Mouse (Mus musculus): Measurements from ENCODE around the gene Mpp3. TPM values are rescaled to one million over a fixed set of nuclear protein-coding genes. Genes with fewer than 3 reads are reported as not detected.
A peak's percentile ranks its signal among the peaks of the same experiment; 100 is the strongest.

Mpp3 gene
- total RNA-seq, 2 experiments from 2014 or later = 1.4 to 1.5 TPM

DNA sequence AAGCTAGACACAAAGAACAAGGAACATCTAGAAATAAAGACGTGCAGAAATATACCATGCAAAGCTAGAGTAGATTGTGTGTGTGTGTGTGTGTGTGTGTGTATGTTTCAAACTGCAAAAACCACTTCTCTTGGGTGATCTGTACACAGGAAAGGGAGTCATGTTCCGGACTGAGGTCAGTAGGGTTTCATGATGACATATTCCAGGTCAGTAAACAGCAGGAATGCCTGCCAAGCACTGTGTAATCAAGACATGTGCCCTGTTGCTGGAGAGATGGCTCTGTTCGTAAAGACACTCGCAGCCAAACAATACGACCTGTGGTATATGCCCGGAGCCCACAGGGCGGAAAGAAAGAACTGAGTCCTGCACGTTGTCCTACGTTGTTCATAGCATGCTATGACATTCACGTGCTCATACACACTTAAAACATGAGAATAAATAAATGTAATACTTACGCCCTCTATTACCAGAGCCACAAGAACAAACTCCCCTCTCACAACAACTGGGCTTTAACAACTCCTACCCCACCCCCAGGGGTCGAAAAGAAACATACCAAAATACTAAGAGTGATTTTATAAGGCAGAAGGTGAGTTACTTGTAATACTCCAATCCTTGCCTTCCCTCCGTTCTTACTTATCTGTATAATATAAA is 11.4 kb upstream of the Mpp3 start:
- peak; percentile 40 to 47 for DNase-seq

DNA sequence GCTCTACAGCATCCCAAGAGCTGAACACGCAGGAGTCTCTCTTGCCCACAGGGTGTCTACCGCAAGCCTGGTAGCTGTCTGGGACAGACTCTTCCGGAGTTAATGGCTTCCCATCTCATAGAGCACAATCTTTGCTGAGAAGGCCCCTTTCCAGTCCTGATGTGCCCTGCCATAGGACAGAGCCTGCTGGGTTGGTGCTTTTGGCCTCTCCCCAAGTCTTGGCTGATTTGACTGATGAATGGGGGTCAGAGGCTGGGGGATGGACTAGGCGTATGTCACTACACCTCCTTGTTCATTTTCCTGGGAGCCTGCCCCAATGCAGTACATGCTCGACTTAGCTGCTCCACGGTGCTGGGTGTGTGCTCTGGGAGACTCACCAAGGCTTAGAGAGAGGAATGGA is 9.5 kb upstream of the Mpp3 start:
- DNase-seq = no peak

DNA sequence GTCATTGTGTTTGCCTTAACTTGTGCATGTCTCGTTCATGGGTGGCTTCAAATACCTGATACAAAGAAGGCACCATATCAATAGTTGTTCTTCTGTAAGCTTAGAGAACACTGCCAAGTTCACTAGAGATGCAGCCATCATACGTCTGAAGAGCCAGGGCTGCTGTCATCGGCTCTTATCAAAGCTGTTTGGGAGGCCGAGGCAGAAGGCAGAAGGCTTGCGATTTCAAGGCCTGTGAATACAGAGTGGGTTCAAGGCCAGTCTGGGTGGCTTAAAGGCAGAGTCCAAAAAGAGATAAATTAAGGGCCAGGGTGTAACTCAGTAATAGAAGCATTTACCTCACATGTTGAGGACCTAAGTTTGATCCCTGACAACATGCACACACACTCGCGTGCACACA is 8.1 kb upstream of the Mpp3 start:
- DNase-seq = no peak

DNA sequence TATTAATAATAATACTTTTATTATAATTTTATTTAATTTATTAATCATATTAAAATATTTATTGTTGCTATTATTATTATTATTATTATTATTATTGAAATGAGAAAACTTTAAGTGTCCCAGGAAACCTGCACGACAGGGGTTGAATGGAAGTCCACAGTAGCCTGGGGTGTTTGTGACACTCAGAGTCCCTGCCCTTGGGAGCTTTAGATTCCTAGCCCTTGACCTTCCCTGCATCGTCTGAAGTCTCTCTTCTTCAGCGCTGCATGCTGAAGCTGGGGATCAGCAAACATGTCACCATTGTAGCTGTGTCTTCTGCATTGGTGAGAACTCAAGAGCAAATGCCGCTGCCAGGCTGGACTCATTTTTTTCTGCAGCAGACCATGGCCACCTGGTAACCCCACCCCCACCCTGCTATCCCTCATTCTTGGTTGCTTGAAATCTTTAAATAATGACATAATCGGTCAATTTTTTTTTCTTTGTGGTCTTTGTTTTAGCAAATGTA is 7.2 kb upstream of the Mpp3 start:
- no peak for DNase-seq

DNA sequence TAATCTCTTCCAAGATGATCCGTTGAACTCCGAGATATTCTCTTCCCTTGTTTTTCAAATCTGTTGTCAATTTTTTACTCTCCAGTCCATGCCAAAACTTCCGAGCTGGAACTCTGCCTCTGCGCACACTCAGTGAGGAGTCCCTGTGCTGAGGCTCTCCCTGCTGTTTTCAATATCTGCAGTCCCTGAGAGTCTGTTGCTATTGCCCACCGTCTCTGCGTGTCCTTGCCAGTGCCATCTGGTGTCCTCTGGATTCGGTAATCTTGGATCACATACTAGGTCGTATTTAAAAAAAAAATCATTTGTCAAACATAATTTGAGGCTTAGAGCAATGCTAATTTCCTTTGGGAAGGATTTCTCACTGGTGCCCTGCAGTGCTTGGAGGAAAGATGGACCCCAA is 6.6 kb upstream of the Mpp3 start:
- no peak for DNase-seq

DNA sequence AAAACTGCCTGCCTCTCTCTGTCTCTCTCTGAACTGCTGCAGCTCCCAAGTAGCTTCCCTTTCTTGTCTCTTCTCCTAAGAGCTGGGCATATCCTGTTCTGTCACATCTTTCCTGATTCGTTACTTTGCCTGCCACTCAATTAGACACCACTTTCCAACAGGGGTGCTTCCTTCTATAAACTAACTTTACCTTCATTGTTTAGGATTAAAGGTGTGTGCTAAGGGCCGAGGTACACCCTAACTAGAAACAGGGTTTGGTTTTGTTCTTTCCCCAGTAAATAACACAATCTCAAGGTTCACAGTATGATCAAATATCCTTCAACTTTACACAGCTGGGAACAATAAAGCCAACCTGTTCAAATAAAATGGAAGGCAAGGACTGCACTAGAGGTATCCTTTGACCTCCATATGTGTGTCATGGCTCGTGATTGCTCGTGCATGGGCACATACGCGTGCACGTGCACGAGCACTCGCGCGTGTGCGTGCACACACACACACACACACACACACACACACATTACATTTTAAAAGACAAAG is 4.9 kb upstream of the Mpp3 start:
- DNase-seq = no peak

DNA sequence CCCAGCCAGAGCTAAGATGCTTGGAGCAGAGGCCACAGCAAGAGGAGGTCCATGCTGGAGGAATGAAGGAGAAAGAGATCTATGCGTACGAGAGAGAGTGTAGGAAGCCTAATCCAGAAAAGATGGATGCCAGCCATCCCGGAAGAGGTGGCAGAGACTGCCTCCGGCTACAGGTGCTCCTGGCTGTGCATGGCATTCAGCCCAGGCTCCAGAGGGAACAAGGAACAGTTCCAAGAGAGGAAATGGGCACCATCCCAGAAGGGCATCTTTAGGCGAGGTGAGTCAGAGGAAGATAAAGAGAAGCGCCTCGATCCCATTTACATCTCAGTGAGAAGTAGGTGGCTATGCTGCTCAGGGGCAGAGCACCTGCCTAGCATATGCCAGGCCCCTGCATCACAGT is 2.9 kb upstream of the Mpp3 start:
- DNase-seq = no peak

DNA sequence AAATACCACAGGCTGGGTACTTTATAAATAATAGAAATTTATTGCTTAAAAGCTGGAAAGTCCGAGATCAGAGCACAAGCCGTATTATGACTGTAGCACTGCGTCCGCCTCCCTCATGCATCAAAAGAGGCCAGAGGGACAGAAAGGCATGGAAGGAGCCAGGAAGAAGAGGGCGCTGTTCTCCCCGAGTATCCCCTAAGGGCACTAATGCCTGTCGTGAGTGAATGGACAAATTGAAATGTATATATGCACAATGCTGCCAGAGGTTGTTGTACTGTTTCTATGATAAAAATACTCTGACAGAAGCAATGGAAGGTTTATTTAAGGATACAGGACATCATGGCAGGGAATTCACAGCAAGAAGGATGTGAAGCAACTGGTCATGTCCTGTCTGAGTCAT is 1.7 kb upstream of the Mpp3 start:
- DNase-seq = no peak

DNA sequence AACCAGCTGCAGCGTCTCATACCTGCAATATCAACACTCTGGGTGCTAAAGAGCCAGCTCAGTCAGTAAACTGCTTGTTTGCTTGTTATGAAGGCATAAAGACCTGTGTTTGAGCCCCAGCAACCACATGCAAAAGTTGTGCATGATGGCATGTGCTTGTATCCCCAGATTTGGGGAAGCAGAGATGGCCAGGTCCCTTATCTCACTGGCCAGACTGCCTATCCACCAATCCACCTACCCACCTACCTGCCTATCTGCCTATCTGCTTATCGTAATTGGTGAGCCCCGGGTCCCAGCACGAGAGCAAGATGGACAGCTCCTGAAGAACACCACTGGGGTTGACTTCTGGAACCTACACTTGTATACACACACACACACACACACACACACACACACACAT is 1.0 kb upstream of the Mpp3 start:
- DNase-seq = no peak

DNA sequence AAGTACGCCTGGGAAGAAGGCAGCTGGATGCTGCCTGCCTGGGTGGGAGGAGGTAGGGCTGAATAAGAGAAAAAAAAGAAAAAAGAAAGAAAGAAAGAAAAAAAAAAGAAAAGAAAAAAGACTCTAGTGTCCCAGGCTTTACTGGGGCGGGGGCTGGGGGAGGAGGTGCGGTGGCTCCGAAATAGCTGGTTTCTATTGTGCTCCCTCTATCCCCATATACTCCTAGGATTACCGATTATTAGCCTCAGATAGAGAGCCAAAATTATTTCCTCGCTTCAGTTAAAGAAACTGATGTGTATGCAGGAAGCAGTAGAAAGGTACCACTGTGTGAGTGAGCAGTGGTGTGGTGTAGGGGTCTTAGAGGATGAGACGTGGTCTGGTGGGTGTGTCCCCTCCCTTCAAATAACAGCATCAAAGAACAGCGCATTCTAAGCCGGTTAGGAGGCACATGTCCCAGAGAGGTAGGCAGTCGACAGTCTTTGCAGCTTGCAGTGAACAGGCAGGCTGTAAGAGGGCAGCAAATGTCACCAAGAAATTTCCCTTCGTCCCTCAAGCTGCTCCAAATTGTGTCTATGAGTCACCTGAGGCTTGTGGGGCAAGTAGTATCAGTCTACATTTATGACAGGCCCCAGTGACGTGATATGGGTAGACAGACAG is 772 bp downstream of the Mpp3 start:
- no peak for DNase-seq

DNA sequence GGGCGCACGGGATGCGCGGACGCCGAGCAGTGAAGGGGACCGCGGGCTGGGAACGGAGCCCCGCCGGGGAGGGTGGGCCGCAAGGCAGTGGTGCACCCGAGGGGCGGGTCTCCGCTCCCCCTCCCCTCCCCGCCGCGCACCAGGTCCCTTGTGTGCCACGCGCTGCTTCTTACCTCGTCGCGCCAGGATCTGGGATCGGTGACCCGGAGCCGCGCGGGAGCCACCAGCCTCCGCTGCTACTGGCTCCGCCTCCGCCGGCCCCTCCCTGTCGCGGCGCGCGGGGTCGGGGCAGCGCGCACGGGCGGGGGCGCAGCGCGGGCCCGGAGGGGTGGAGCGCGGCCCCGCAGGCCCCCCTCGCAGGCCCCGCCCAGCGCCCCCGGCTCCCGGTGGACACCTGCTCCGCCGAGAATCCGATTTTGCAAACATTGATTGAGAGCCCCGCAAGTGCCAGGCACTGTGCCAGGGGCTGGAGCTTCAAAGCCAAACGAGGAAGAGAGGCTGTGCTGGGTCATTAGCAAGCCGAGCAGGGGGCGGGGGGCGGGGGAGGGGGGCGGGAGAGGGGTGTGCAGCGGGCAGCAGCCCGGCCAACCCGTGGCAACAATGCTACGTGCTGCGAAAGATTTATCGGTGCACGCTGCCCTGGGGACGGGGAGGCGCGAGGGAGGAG is 1.4 kb downstream of the Mpp3 start:
- peak; percentile 75 for DNase-seq

DNA sequence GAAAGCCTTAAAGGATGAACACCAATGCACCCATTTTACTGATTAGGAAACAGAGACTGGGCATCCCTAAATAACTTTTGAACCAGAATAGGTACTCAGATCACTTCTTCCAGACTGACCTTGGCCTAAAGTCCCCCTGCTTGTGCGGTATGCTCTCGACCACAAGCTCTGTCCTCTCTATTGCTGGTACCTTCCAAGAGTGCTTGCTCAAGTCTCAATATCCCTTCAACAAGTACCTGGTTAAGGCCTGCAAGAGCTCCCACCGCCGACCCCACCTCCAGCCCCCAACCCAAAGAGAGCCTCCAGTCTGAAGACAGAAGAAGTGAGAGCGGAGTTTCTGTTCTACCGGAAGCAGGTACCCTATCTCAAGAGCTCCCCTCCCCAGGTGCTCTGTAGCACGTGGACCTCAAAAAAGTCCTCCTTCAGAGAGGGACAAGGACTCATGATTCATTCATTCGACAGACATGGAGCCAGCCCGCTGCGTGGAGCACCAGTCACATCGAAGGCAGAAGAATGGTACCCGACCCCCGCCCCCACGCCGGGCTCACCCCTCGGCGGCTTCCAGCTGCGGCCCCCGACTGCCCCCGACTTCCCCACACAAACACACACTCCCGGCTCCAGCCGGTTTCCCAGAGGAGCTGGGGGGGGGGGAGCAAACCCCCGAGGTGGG is 2.1 kb downstream of the Mpp3 start:
- no peak for DNase-seq

DNA sequence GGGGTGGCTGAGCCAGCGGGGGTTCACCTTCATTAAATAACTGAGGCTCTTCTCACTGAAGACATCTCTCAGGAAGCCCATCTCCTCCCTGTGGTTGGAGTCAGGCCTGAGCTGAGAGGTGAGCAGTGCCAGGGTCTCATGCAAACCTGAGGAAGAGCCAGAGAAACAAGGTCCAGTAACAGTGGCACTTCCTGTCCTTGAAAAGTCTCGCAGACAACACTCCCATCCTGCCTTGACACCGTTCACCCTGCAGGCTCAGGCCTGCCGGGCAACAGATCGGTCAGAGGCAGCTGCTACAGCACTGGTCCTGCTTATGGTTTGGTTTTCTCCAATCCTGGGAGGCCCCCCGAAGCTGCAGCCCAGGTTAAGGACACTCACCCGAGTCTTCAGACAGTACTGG is 2.9 kb downstream of the Mpp3 start:
- DNase-seq = no peak

DNA sequence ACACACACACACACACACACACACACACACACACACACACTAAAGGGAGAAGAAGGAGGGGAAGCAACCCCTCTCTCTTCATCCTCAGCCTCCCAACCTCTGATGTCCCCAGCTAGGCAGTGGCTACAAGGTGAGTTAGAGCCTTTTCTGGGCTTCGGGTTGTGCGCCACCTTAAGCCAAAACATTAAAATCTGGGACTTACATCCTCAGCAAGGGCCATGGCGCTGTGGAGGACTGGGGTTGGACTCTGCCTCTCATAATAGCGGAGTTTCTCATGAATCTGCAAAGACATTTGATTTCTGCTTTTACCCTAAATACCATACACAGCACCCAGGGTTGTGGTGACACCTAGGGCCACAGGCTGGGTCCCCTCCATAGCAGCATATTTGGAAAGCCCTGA is 3.4 kb downstream of the Mpp3 start:
- DNase-seq = no peak

DNA sequence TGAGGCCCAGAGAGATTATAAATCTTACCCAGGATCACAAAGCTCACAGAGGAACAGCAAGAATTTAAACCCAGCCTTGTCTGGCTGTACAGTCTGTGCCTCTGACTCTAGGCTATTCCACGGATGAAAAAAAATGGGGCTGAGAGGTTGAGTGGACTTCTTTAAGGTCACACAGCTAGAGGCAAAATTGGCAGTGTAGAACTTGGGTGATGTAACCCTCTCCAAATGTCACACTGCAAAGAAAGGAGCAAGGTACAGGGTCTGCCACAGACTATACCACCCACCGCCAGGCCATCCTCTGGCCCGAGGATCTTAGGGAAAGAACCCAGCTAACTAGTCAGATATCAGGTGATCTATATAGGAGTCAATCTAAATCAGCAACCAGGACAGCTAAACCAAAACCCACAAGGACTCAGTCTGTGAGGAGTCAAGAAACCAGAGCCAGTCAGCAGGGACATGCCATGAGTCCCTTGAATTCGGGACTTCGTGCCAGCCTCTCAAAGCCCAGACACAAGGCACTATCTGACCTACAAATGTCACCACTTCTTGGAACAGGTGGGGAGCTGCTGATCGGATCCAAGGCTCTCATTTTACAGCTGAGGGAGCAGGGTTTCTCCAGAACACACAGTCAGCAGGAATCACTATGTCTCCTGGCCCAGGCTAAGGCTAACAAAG is 4.0 kb downstream of the Mpp3 start:
- DNase-seq = no peak

DNA sequence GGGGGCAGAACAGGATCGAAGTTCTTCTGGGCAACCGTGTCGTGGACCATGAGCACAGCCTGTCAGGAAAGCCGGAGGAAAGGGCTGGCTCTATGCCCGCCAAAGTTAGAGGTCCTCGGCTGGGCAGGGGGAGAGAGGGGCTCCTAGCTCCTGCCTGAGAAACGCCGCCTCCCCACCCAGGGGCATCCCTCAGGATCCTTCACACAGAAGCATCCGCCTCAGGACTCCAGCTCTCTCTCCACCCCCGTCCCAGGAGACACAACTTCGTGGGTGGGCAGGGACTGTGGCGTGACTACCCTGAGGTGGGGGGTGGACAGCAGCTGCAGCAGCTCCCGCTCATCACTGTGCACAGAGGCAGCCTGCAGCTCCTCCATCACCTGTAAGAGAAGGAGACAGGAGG is 4.9 kb downstream of the Mpp3 start:
- no peak for DNase-seq

DNA sequence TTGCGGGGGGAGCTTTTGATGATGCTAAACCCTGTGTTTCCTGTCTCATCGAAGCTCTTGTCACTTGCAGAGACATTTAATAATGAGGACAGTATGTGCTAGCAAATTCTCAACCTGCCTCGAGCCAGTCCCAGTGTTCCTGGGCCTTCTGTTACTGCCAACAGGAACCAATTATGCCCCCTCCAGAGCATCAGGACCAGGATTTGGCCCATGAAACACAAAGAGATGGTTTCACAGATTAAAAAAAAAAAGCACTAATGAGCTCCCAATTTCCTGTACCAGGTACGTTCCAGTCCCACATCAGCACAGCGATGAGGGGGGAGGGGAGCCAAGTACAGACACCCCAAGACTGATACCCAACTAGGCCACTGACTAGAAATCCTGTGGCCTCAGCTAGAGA is 7.1 kb downstream of the Mpp3 start:
- DNase-seq = no peak

DNA sequence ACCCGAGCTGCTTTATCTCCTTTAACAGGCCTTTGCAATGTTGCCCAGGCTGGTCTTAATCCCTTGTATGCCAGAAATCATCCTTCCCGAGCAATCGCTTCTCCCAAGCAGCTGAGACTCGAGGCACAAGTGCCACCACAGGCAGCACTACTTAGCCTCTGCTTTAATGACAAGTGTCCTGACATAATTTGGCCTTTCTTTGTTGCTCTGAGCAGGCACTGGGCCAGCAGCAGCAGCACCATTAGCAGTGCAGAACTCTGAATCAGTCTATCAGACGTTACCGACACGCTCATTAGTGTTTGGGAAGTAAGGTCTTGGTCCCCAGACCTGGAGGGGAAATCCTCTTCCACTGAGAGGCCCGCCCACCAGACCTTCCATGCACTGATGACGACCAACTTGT is 8.5 kb downstream of the Mpp3 start:
- no peak for DNase-seq

DNA sequence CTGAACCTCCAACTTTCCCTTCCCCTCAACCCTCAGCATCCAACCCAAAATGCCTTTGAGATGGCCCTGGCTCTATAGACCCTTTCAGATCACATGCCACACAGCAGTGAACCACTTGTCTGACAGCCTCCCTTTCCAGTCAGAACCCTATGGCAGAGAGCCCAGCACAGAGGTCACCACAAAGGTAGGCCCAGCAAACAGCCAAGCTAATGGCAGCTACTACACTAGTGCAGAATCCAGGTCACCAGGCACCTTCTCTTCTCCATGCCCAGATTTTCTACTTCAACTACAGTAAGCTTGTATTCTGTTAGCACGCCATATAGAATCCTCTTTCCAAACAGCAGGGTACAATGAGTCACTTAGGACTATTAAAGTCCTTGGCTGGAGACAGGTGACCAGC is 12.1 kb downstream of the Mpp3 start:
- peak; percentile 71 to 72 for DNase-seq

DNA sequence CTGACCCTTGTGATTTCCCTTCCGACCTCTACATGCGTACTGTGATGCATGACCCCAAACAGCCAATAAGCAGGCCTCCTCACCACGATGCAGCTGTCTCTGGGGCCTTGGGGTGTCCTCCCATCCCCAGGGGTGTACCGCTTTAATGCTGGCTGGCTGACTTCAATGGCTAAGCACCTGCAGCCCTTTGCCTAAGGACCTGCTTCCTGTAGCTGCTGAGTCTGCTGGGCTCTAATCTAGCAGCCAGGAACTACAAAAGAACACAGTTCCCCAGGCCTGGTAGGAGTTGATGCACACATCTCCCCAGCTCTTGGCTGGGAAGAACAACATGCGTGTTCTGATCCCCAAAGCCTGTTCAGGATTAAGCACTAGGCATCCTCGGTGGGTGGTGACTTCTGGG is 12.8 kb downstream of the Mpp3 start:
- no peak for DNase-seq

DNA sequence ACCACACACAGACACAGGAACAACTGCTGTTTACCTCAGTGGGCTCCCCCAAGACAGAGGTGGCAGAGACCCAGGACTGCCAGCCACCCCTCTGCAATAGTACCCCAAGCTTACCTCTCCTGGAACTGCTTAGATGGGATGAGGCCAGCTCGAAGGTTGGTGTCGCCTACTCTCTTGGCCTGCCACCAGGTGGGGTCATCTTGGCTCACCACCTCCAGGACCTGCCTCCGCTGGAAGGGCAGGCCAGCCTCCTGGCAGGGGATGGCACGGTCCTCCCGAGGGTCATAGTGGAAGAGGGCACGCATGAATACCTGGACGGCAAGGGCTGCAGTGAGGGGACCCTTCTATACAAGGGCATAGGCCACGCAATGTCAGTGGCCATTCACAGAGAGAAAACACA is 15.1 kb downstream of the Mpp3 start:
- DNase-seq = no peak

DNA sequence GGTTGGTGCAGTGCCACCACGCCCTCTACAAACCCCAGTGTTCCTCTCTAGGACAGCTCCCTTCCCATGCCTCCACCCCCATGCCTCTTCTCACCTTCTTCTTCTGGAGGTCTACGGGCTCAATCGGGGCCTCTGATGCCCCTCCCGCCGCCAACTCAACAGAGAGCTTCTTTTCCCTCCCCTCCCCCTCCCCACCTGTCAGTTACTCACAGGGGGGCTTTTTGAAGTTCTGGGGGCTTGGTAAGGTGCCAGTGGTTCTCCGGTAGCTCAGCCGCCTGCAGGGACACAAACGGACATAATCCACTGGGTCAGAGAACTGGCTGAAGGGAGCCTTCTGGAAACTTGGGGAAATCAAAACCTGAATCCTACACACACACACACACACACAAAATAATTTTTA is 16.8 kb downstream of the Mpp3 start:
- DNase-seq = no peak

Measured in heart, adult 18-20 months (tissue).